Mouse (Mus musculus) spleen, postnatal 36 days (tissue): ENCODE results near the gene Yy2.

Experiments
- DNase-seq, 2 experiments: peaks; one replicate each; pipeline ENCODE4 v3.0.0; 2022; ENCODE audit warnings: low spot score in 2 of 2, mixed read lengths in 1 of 2

Gene Yy2

GRCm38 (mm10) chrX:157568840-157569239 lies at the start of gene Yy2:
Gene Yy2 (minus strand): TSS chrX:157568985.
- no peak for DNase-seq

- no peak for DNase-seq
Measured at GRCm38 (mm10) chrX:157612894-157613293, 44.1 kb upstream of the Yy2 start.

- no peak for DNase-seq
Measured at GRCm38 (mm10) chrX:157601450-157601849, 32.7 kb upstream of the Yy2 start.

- peak; percentile 30 to 32 for DNase-seq
Measured at GRCm38 (mm10) chrX:157598186-157598996, 29.6 kb upstream of the Yy2 start, which contains the start of gene Mbtps2. Gene Mbtps2 (minus strand): TSS chrX:157598715.

- no peak for DNase-seq
Measured at GRCm38 (mm10) chrX:157597585-157598185, 28.9 kb upstream of the Yy2 start.

GRCm38 (mm10) chrX:157596802-157597201 lies 28.0 kb upstream of the Yy2 start:
- DNase-seq = peak in 1 of 2 experiments; percentile 5

- DNase-seq = no peak
Measured at GRCm38 (mm10) chrX:157595927-157596326, 27.1 kb upstream of the Yy2 start.

GRCm38 (mm10) chrX:157594606-157595005 lies 25.8 kb upstream of the Yy2 start:
- DNase-seq = no peak

GRCm38 (mm10) chrX:157587001-157587400 lies 18.2 kb upstream of the Yy2 start:
- DNase-seq = no peak

GRCm38 (mm10) chrX:157586397-157586796 lies 17.6 kb upstream of the Yy2 start:
- no peak for DNase-seq

GRCm38 (mm10) chrX:157579108-157579614 lies 10.4 kb upstream of the Yy2 start:
- DNase-seq = no peak

GRCm38 (mm10) chrX:157574683-157575082 lies 5.9 kb upstream of the Yy2 start:
- DNase-seq = no peak

- peak in 1 of 2 experiments; percentile 0 for DNase-seq
Measured at GRCm38 (mm10) chrX:157563794-157564193, 5.0 kb downstream of the Yy2 start.

GRCm38 (mm10) chrX:157547082-157547481 lies 21.7 kb downstream of the Yy2 start:
- no peak for DNase-seq
